Mouse (Mus musculus): Measurements from ENCODE around the gene Chpf2. TPM values are rescaled to one million over a fixed set of nuclear protein-coding genes. Genes with fewer than 3 reads are reported as not detected.

Gene Chpf2
- polyA plus RNA-seq, 1 experiment from 2014 or later = 16.3 TPM

MicroRNAs within 50 kb of the gene (microRNA counts, 519-probe panel; counts per million panel counts)
- 1,755 counts per million, percentile 27 among the panel's probes with 10 or more counts for microRNA mmu-miR-671-3p
- 35.7 counts per million for microRNA mmu-miR-671-5p

Small RNAs within 50 kb of the gene (microRNA-seq; reads per million reads assigned to microRNA genes)
- gene Mir671 = 501 reads per million, percentile 67 among the genes with 10 or more reads in this experiment

Other genes with a start within 250 kb of the Chpf2 start
- gene Kcnh2, start 235.1 kb upstream of the Chpf2 start, polyA plus RNA-seq (2015; fragmentation: Nextera tagmentation; extraction: Ambion mirVana) = 3.1 and 5.8 TPM in 2 replicates
- 7.0 and 7.7 TPM in 2 replicates for gene Nos3, start 221.9 kb upstream of the Chpf2 start, polyA plus RNA-seq (2015; fragmentation: Nextera tagmentation; extraction: Ambion mirVana)
- 1.7 and 2.0 TPM in 2 replicates for gene Atg9b, start 194.6 kb upstream of the Chpf2 start, polyA plus RNA-seq (2015; fragmentation: Nextera tagmentation; extraction: Ambion mirVana)
- 89.8 and 91.3 TPM in 2 replicates for gene Abcb8, start 193.1 kb upstream of the Chpf2 start, polyA plus RNA-seq (2015; fragmentation: Nextera tagmentation; extraction: Ambion mirVana)
- gene Asic3, start 173.3 kb upstream of the Chpf2 start, polyA plus RNA-seq (2015; fragmentation: Nextera tagmentation; extraction: Ambion mirVana) = 0.12 and 0.57 TPM in 2 replicates
- 37.0 and 38.1 TPM in 2 replicates for gene Cdk5, start 163.2 kb upstream of the Chpf2 start, polyA plus RNA-seq (2015; fragmentation: Nextera tagmentation; extraction: Ambion mirVana)
- 52.7 and 59.2 TPM in 2 replicates for gene Slc4a2, start 162.9 kb upstream of the Chpf2 start, polyA plus RNA-seq (2015; fragmentation: Nextera tagmentation; extraction: Ambion mirVana)
- 113 and 117 TPM in 2 replicates for gene Fastk, start 141.5 kb upstream of the Chpf2 start, polyA plus RNA-seq (2015; fragmentation: Nextera tagmentation; extraction: Ambion mirVana)
- gene Tmub1, start 138.9 kb upstream of the Chpf2 start, polyA plus RNA-seq (2015; fragmentation: Nextera tagmentation; extraction: Ambion mirVana) = 28.5 and 28.7 TPM in 2 replicates
- gene Agap3, start 134.6 kb upstream of the Chpf2 start, polyA plus RNA-seq (2015; fragmentation: Nextera tagmentation; extraction: Ambion mirVana) = 10.2 and 10.7 TPM in 2 replicates
- gene Gbx1, start 59.5 kb upstream of the Chpf2 start, polyA plus RNA-seq (2015; fragmentation: Nextera tagmentation; extraction: Ambion mirVana) = 0.04 TPM in 1 of 2 replicates, not detected in the other
- 0.16 and 0.29 TPM in 2 replicates for gene Asb10, start 45.8 kb upstream of the Chpf2 start, polyA plus RNA-seq (2015; fragmentation: Nextera tagmentation; extraction: Ambion mirVana)
- not detected in 2 replicates for gene 4931409K22Rik, start 29.9 kb upstream of the Chpf2 start, polyA plus RNA-seq (2015; fragmentation: Nextera tagmentation; extraction: Ambion mirVana)
- gene Abcf2, start 9.3 kb upstream of the Chpf2 start, polyA plus RNA-seq (2015; fragmentation: Nextera tagmentation; extraction: Ambion mirVana) = 75.0 and 82.7 TPM in 2 replicates
- 9.5 and 10.0 TPM in 2 replicates for gene Smarcd3, start 37.7 kb downstream of the Chpf2 start, polyA plus RNA-seq (2015; fragmentation: Nextera tagmentation; extraction: Ambion mirVana)
- 26.7 and 28.1 TPM in 2 replicates for gene Nub1, start 98.8 kb downstream of the Chpf2 start, polyA plus RNA-seq (2015; fragmentation: Nextera tagmentation; extraction: Ambion mirVana)
- 6.8 and 8.4 TPM in 2 replicates for gene Wdr86, start 144.0 kb downstream of the Chpf2 start, polyA plus RNA-seq (2015; fragmentation: Nextera tagmentation; extraction: Ambion mirVana)
- 1.0 and 1.4 TPM in 2 replicates for gene Crygn, start 171.3 kb downstream of the Chpf2 start, polyA plus RNA-seq (2015; fragmentation: Nextera tagmentation; extraction: Ambion mirVana)

All from intestine, embryonic 16.5 days (tissue).